Mouse (Mus musculus) C2C12 (cell line): ENCODE measurements around the gene Map2. TPM values are rescaled to one million over a fixed set of nuclear protein-coding genes. Genes with fewer than 3 reads are reported as not detected.

ENCODE experiments used
- H3K27me3 ChIP-seq: one replicate; pipeline ENCODE4 v1.6.1; 2011; ENCODE audit not compliant: control insufficient read depth, insufficient read depth, insufficient read length
- H3K36me3 ChIP-seq: one replicate; pipeline ENCODE4 v1.6.1; 2011; ENCODE audit not compliant: control insufficient read depth, insufficient read depth
- H3K4me3 ChIP-seq: one replicate; pipeline ENCODE4 v1.5.1; 2011; ENCODE audit warnings: mild to moderate bottlenecking, control low read depth; ENCODE audit not compliant: poor library complexity, insufficient read depth, severe bottlenecking
- H3K79me2 ChIP-seq: one replicate; pipeline ENCODE4 v1.6.1; 2011; ENCODE audit not compliant: control insufficient read depth, insufficient read depth
- H3K79me3 ChIP-seq: one replicate; pipeline ENCODE4 v1.6.1; 2011; ENCODE audit warnings: low read depth, control low read depth
- H3ac ChIP-seq: one replicate; pipeline ENCODE3; 2011; ENCODE audit warnings: low read depth; ENCODE audit not compliant: control insufficient read depth, insufficient read length
- CEBPB ChIP-seq: IDR thresholded peaks from one replicate; pipeline ENCODE4 v1.6.1; 2011; ENCODE audit warnings: low read depth, mild to moderate bottlenecking, control low read depth, moderate library complexity
- CTCF ChIP-seq: IDR thresholded peaks from one replicate; pipeline ENCODE4 v1.5.1; 2011; ENCODE audit not compliant: control insufficient read depth, insufficient read depth, insufficient read length
- FOSL1 ChIP-seq: IDR thresholded peaks from one replicate; pipeline ENCODE4 v1.8.0; 2011; ENCODE audit warnings: mild to moderate bottlenecking, low read length; ENCODE audit not compliant: poor library complexity, insufficient read depth, severe bottlenecking
- MAX ChIP-seq: IDR thresholded peaks from one replicate; pipeline ENCODE4 v1.6.1; 2011; ENCODE audit warnings: mild to moderate bottlenecking, control low read depth
- MYOD1 ChIP-seq: IDR thresholded peaks from one replicate; pipeline ENCODE4 v1.6.1; 2011; ENCODE audit warnings: low read depth; ENCODE audit not compliant: control insufficient read depth, insufficient read length
- MYOG ChIP-seq: IDR thresholded peaks from one replicate; pipeline ENCODE4 v1.6.1; 2011; ENCODE audit not compliant: control insufficient read depth, insufficient read length; ENCODE audit errors: extremely low read depth
- USF1 ChIP-seq: IDR thresholded peaks from one replicate; pipeline ENCODE4 v1.6.1; 2011; ENCODE audit warnings: low read depth, mild to moderate bottlenecking, control low read depth, moderate library complexity
- polyA plus RNA-seq: library from polyadenylated mRNA; unstranded; fragments of >200 nt; fragmentation: generic; extraction: Trizol; gene quantifications from one replicate; pipeline ENCODE4 v1.2.1, GENCODE M21; 2012; ENCODE audit warnings: missing spikeins

The Map2 gene
- polyA plus RNA-seq, 1 experiment: 0.73 TPM

DNA sequence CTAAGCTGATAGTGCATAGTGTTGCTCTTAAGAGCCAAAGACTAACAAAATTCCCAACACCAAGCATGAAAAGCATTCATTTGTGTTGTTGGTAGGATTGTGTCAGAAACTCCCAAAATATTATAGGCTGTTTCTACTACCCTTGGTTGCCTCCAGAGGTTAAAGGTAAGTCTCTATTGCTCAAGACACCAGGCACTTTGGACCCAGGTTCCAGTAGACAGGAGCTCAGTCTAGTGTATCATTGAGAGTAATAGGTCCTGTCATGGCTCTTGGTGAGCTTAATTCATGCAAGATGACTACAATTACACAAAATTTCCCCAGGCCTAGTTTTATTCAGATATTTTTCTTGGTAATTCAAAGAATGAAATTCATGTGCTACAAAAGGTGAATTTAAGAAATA lies 176.3 kb downstream of the Map2 start:
- Histone ChIP-seq H3K79me3 (no peaks in the 10 kb centered on the region), H3ac (no peak overlapping the region), H3K4me3 (no peak overlapping the region), H3K79me2 (no peaks in the 10 kb centered on the region), H3K36me3 (no peaks in the 10 kb centered on the region), H3K27me3 (no peaks in the 10 kb centered on the region)
- TF ChIP-seq CTCF (no peak), CEBPB (no peak)

DNA sequence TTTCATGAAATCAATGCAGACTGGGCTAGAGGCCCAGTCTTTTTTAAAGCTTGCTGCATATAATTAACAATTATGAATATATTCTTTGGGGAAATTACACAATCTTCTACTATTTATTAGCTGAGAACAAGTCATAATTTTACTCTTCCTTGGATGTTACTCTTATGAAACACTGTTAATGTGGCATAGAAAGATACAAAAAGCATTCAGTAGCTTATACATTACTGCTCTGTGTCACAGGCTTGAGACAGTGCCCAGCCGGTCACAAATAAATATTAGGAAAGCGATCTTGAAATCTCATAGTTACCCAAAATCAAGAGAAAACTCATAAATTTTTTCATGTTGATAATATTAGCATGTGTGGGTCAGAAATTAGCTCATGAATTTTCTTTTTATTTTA lies 186.7 kb downstream of the Map2 start:
- no peak for TF ChIP-seq MYOG
- H3K36me3 ChIP-seq: no peaks in the 10 kb centered on the region
- no peaks in the 10 kb centered on the region for H3K79me3 ChIP-seq
- no peak overlapping the region for H3ac ChIP-seq
- no peaks in the 10 kb centered on the region for H3K79me2 ChIP-seq
- no peaks in the 10 kb centered on the region for H3K27me3 ChIP-seq
- H3K4me3 ChIP-seq: no peak overlapping the region

DNA sequence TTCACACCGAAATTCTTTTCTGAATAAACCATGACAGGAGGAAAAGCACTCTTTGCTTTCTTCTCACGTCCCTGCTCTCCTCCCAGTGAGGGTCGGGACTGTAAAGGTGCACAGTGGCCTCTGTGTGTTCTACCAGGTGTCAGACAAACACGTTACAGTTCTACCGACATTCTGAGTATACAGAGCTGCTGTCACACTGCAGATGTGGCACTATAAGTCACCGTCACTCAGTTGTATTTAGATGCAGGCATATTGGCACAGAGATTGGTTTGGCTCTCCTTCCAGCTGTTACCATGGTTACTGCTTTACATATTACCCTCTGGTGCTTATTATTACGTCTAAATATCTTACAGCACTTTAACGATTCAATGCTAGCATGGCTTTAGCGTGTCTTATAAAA lies 188.2 kb downstream of the Map2 start:
- H3K27me3 ChIP-seq: no peaks in the 10 kb centered on the region
- no peaks in the 10 kb centered on the region for H3K79me3 ChIP-seq
- no peaks in the 10 kb centered on the region for H3K79me2 ChIP-seq
- TF ChIP-seq CTCF: no peak
- no peak for TF ChIP-seq FOSL1
- TF ChIP-seq MYOG: no peak
- TF ChIP-seq USF1: no peak
- no peak for TF ChIP-seq MAX
- no peak for TF ChIP-seq MYOD1
- no peak for TF ChIP-seq CEBPB
- no peak overlapping the region for H3ac ChIP-seq
- H3K36me3 ChIP-seq: no peaks in the 10 kb centered on the region
- H3K4me3 ChIP-seq: no peak overlapping the region

DNA sequence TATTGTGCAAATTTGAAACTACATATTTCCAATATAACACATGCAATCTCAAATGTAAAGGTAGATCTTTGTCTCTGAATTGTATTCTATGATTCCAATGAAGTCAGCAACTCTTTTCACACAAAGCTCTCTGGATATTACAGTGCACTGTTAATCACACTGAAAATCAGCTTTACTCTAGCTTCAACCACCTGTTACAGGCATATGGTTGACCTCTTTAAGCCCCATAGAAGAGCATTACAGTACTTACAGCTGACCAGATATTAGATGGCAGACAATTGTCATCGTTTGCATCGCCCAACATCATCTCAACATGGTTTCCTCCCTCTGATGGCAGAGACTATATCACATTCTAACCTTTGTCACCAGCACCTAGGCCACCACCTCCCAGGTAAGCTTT lies 189.3 kb downstream of the Map2 start:
- no peaks in the 10 kb centered on the region for H3K27me3 ChIP-seq

DNA sequence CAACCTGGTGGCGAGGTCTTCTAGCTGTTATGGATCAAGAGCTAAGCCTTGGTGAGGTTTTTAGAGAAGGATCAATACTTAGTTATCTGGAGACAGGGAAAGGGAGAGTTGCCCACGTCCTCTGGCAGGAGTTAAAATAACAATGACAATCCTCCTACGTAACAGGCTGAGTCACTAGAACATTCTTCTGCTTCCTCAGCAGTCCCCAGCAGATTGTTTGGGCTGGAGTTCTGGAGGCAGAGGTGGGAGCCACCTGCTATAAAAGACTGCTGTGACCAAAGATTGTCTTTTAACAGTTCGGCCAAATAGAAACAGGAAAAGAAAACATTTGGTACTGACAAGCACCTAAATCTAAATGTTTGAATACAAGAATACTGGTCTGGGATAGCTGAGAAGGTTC lies 190.5 kb downstream of the Map2 start:
- Histone ChIP-seq H3ac (no peak overlapping the region), H3K79me3 (no peaks in the 10 kb centered on the region), H3K27me3 (no peaks in the 10 kb centered on the region), H3K79me2 (no peaks in the 10 kb centered on the region), H3K36me3 (no peaks in the 10 kb centered on the region), H3K4me3 (no peak overlapping the region)
- TF ChIP-seq MAX (no peak), FOSL1 (no peak)

More for the DNA sequence above, 189.3 kb downstream of the Map2 start:
- TF ChIP-seq CTCF (no peak), CEBPB (no peak), MYOD1 (no peak), MAX (no peak), USF1 (no peak), MYOG (no peak), FOSL1 (no peak)
- Histone ChIP-seq H3K79me2 (no peaks in the 10 kb centered on the region), H3K79me3 (no peaks in the 10 kb centered on the region), H3ac (no peak overlapping the region), H3K36me3 (no peaks in the 10 kb centered on the region), H3K4me3 (no peak overlapping the region)

DNA sequence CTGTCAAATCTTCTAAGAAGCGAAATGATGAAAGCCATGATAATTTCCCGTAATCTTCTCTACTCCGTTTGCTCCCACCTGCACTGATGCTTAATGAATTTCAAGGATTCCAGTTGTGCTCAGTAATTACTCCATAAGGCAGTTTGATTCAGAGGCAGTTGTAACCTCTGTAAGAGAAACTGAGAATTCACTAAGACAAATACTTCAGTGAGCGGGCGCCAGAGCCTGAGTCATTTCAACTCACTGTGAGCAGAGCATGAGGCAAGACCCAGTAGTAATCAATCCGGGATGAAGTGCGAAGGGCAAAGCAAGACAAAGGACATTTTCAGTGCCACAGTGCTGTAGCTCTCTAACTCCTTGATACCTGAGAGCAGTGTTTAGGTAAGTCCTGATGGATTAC lies 194.4 kb downstream of the Map2 start:
- no peak for TF ChIP-seq USF1
- no peak for TF ChIP-seq MAX
- TF ChIP-seq MYOG: no peak
- no peak for TF ChIP-seq FOSL1
- TF ChIP-seq MYOD1: no peak
- TF ChIP-seq CEBPB: no peak
- no peak for TF ChIP-seq CTCF
- no peaks in the 10 kb centered on the region for H3K36me3 ChIP-seq

More for the DNA sequence above, 194.4 kb downstream of the Map2 start:
- Histone ChIP-seq H3K79me2 (no peaks in the 10 kb centered on the region), H3ac (no peak overlapping the region), H3K4me3 (no peak overlapping the region), H3K27me3 (no peaks in the 10 kb centered on the region), H3K79me3 (no peaks in the 10 kb centered on the region)
